Mouse (Mus musculus): ENCODE measurements around the gene Snx29.
"Not testable (repeated sequence)": the region's sequence is repeated elsewhere in the genome, so short reads cannot be mapped to it uniquely, and the experiment has no call there.

The Snx29 gene

GRCm38 (mm10) chr16:11501138-11501537 is 178.4 kb downstream of the Snx29 start:
- no peak for DNase-seq

DNA sequence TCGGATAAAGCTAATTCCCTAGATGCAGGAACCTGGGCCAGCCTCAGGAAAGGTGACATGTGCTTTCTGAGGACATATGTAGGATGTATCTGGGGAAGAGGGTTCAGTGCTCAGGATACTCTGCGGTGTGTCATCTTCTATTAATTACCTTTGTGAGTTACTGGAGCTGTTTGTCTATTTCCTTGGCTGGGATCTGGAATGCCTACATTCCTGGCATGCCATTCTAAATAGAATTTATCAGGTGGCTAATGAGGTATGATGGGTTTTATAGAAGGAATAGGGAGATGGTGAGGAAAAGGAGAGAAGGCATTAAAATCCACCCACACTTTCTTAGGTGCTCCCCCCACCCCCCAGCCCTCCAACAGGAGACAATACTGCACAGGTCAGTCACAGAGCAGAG is 178.9 kb downstream of the Snx29 start:
- DNase-seq: no peak

DNA sequence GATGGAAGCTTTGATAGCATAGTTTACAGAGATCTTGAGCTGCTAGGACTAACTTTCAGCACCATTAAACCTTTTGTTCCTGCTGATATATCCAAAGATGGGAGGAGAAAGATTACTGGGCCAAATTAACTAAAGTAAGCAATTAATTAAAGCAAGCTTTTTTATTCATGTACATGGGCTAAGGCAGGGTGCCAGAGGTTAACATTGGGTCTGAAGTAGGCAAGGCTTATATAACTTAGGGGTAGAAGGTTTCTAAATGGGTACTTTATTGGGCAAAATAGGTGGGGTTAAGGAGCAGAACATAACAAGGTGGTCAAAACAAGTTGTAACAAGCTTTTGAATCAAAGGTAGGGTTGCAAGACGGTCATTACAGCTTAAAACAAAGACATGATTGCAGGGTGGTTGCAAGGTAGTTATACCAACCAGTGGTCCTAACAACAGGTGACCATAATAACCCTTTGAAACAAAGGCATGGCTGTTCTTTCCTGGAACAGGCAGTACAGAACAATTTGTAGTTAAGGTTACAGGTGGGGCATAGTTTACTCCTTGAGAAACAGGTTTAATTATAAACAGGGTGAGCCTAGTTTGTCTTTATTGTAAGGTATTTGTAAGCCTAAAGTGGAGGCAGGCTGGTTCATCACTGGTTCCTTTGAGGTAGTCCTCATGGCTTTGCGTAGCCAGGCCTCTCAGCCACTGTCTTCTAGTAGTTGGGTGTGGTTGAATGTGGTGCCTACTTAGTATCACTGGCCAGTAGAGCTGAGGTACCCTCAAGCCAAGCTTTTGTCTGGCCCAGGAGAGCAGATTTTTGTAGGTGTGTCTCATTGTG is 182.2 kb downstream of the Snx29 start:
- no peak for DNase-seq

DNA sequence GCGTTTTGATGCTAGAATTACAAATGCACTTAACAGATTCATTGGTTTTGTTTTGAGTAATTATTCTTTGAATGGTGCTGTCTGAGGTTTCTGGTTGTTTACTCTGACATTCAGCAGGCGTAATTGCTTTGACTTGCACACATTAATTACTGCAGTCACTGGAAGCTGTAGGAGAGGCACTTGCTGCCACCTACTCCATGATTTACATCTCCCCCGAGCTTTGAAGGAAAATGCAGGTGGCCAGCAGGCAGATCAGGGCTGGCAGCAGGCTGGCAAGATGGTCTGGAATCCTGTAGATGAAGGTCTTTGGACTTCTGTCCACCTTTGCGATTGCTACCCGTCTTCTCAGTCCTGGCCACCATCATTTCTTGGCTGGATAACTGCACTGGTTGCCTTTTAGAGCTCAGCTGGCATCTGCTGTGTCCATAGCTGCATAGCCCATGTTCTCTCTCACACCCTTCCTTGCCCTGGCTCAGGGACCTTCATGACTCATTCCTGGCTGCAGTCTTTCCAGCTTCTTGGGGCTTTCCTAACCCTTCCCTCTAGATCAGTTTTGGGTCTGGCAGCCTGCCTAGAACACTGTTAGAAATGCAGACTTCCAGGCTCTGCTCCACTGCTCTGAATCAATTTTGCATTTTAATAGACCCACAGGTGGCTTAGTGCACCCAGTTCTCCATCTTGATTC is 182.9 kb downstream of the Snx29 start:
- DNase-seq: no peak

GRCm38 (mm10) chr16:11507188-11507731 is 184.6 kb downstream of the Snx29 start:
- DNase-seq: no peak

- DNase-seq: no peak
Observed at GRCm38 (mm10) chr16:11508341-11508740, 185.6 kb downstream of the Snx29 start.

DNA sequence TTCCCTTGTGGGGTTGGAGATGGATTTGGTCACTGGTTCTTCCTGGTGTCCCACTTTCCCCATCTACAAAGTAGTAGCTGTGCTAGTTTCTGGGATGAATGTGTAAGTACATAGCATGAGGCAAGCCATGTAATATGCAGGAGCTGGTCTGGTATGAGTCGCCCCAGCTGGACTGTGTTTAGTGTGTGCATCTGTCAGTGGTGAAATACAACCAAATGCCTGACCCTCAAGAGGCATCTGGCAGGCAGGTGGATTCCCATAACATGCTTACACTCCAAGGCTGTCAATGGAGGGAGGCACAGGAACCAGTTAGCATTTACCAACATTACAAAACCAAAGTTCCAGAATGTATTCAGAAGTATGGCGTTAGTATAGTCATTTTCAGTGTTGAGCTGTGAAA is 187.7 kb downstream of the Snx29 start:
- no peak for DNase-seq

DNA sequence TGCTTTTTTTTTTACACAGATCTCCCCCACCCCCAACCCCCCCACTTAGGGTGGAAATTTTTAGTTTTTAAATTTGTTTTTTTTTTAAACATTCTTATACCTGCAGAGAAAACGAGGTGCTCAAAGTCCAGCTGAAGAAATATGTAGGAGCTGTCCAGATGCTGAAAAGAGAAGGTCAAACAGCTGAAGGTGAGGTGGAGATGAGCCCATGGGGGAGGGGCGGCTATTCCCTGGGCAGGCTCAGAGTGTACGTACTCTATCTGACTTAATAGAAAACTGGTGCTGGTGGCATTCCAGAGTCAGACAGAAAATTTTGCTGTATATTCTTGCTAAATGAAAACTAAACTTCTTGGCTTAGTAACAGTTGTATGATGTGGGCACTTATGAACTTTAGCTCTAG is 188.1 kb downstream of the Snx29 start:
- DNase-seq: no peak

DNA sequence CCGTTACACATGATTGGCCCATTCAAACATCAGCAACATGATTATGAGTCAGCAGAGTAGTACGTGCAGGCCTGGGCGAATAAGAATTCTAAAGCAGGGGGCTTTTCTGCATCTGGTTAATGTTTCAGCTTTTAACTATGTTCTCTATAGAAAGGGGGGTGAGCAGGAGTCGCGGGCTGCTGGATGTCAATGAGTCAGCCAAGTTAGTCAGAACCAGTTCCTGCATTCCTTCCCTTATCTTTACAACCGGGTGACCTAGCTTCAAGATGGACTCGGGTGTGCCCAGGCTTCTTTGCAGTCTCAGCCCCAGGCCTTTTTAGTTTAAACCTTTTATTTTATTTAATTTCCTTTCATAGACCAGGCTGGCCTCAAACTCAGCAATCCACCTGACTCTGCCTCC is 189.0 kb downstream of the Snx29 start:
- not testable (repeated sequence) for DNase-seq

DNA sequence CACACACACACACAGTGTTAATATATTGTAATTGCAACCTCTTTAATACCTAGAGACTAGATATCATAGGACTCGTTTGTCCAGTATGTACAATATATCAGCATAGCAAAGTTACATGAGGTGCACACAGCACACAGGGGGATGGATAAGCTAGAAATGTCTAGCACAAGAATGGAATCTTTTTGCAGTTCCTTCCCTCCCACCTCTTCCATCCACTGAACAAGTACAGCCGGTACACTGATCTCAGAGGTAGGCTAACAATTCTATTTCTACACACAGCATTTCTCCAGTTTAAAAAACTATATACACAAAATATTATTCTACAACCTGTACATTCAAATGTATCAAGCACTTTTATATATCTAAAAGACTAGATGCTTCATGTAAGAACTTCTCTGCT is 194.0 kb downstream of the Snx29 start:
- no peak for DNase-seq

DNA sequence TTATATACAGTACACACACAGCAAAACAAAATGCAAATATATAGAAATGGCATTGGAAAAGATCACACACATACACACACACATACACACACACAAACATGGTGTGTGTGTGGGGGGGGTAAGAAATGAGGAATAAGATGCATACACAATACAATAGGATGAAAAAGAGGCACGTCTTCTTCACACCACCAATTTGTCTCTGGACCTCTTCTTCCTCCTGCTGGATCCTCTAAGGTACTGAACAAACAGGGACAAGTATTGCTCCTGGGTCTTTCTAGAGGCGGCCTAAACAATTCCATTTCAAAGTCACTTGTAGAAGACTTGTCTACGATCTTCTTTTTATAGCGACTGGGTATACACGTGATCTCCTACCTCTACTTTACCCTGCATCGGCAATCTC is 194.7 kb downstream of the Snx29 start:
- DNase-seq: no peak

DNA sequence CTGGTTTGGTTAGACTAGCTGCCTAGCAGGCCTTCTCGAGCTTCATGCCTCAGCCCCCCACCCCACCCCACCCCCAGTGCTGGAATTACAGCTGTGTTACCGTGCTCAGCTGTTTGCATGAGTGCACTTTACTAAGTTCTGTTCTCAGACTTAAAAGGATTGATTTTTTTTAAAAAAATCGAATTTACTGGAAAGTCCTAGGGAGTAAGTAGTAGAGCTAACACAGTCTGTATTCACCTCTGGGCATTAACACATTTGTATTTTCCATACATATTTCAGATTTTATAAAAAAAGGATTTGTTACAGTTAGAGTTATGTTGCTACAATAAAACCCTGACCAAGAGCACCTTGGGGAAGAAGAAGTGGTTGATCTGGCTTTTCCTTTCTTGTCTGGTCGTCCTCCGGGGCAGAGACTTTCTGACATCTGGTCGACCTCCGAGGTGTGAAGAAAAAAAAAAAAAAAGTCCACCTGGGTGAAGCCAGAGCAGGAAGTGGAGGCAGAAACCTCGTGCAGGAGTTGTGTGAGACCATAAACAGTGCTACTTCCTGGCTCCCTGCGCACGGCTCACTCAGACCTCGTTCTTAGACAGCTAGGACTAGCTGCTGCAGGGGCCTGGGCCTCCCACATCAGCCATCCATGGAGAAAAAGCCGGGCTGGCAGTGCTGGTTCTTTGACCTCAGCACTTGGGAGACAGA is 196.2 kb downstream of the Snx29 start:
- DNase-seq: peak in 1 of 2 experiments; percentile 24

- DNase-seq: peak in 1 of 2 experiments; percentile 20
Observed at GRCm38 (mm10) chr16:11526104-11526786, 203.5 kb downstream of the Snx29 start.

- no peak for DNase-seq
Observed at GRCm38 (mm10) chr16:11526996-11527395, 204.3 kb downstream of the Snx29 start.

DNA sequence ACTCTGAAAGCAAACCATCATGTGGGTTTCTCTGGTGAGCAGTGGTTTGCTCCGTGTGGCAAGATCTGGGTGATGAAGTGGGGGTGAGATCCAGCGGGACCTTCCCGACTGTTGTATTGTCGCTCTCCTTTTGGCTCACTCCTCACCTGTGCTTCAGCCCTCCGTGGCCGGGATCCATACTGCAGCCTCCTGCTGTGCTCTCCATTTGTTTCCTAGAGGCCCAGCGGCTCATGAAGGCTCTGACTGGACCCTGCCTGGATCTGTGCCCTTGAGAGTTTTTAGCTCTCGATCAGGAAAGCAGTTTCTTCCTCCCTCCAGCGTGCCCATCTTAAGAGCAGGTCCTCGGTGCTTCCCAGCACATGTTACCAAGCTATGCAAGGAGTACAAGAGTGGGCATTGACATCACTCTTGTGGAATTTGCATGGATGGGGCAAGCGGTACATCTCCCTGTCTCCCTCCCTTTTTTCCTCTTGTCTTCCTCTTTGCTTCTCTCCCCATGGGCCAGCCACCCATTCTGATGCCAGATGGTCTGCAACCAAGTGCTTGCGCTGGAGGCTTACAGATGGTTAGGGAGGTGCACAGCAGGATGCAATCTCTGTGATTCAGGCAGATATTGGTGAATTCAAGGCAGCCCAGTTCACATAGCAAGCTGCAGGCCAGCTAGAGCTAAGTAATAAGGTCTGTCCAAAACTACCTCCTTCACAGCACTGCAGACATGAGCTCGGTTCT is 207.9 kb downstream of the Snx29 start:
- DNase-seq: no peak

DNA sequence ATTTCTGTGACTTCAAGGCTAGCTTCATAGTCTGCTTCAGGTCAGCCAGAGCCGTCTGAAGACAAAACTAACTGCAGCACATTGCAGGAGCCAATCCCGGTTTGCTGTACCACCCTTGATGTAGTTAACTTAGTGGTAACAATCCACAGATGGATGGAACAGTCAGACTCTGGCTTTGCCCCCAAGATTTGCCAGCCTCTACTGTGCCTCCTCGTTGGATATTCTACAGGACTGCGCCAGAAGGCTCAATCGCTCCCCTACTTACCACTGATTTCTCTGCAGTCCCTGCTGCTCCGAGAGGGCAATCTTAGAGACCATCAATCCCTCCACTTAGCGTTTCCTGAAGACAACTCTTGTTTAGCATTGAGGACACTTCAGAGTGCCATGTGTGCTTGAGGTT is 208.7 kb downstream of the Snx29 start:
- DNase-seq: no peak

GRCm38 (mm10) chr16:11532592-11532991 is 209.9 kb downstream of the Snx29 start:
- DNase-seq: no peak

DNA sequence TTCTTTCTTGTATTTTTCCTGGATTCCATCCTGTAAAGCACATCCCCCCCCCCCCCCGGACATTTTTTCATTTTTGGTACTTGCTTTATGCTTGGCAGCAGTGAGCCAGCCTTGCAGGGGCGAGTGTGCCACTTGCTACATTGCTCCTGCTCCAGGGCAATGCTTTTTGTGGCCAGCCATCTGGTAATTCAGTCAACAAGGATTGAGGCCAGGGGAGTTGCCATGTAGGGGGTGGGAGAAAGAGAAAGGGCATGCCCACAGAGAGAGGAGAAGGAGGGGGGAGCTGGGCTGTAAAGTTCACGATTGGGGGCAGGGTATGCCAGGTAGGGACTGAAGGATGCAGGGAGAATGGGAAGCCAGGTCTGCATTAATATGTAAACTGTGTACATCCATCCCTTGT is 210.7 kb downstream of the Snx29 start:
- DNase-seq: no peak

DNA sequence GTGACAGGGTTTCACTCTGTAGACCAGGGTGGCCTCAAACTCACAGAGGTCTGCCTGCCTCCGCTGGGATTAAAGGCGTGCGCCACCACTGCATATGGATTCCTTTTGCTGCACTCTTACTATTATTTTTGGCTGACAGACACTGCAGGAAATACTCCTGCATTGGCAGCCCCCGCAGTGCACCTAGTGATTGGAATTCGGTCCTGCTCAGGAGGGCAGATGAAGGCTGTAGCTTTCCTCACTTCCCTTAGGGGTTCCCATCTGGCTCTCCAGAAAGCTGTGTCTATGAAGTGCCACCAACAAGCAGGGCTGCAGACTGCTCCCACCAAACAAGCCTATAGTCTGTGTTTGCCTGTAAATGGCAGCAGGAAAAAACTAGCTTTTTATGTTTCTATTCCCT is 215.0 kb downstream of the Snx29 start:
- DNase-seq: no peak

GRCm38 (mm10) chr16:11538191-11538590 is 215.5 kb downstream of the Snx29 start:
- DNase-seq: no peak

DNA sequence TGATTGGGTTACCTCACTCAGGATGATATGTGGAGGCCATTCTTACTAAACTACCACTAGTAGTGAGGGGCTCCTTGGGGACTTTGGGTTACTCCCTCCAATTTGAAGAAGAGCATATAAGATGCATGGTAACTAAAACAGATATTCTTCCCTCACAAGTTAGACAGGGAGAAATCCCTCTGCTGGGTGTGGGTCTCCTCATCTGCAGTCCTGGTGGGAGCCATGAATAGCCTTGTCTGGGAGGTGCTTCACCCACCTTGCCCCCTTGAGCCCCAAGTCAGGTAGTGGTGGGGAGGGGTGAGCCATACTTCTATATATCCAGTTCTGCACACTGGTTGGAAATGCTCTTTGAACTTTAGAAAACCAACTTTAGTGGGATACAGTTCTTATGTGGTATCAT is 218.3 kb downstream of the Snx29 start:
- DNase-seq: no peak

GRCm38 (mm10) chr16:11541769-11542168 is 219.1 kb downstream of the Snx29 start:
- DNase-seq: no peak
